In the genomic region with DNA sequence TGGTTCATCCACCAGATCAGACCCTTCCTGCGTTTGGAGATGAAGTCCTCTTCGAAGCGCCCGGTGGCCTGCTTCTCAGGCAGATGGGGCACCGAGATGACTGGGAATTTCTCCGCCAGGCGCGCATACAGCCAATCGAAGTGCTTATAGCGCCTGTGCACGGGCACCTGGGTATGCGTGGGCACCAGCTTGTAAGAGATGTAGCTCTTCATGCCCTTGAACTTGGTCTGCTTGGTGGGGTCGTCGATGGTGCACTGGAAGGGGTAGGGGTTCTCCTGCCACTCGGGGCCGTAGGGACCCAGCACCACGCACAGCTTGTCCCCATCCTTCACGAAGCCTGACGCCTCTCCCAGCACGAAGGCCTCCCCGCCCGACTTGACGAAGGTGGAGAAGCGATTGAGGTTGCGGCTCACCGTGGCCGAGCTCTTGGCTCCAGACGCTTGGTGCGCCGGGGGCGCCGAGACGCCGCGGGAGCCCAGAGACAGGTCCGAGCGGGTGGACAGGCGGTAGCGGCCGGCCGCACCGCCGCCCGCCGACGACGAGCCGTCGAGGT, we compare ENCODE assay signal across 8 mouse cellular contexts. TPM values are rescaled to one million over a fixed set of nuclear protein-coding genes. Genes with fewer than 3 reads are reported as not detected.
DNase-seq lines count a peak whose midpoint lies in the region; ATAC-seq and TF ChIP-seq lines count a peak whose summit lies in the region.

No protein-coding gene starts in this region.

- peaks cover 35% of the 10 kb centered on the region for H3K4me1 ChIP-seq in lung, adult 2 months (ENCODE audit: control insufficient read depth, insufficient read depth, low read length)
- peaks cover 28% of the 10 kb centered on the region for H3K4me1 ChIP-seq in forebrain, postnatal 0 days (ENCODE audit: insufficient read depth)
- H3K4me1 ChIP-seq in limb, embryonic 12.5 days (replicated peaks) = peaks cover 59% of the 10 kb centered on the region
- H3K4me1 ChIP-seq in neural tube, embryonic 12.5 days = peaks cover 50% of the 10 kb centered on the region

- H3K36me3 ChIP-seq in forebrain, postnatal 0 days (ENCODE audit: insufficient read depth) = no peaks in the 10 kb centered on the region
- H3K36me3 ChIP-seq in limb, embryonic 12.5 days = peaks cover 4% of the 10 kb centered on the region; the same call in 1 of the 2 replicates
- 0 out of 2 replicates have a peak, but pooled peaks cover 4% of the 10 kb centered on the region for H3K36me3 ChIP-seq in neural tube, embryonic 12.5 days

- peak overlapping the region; percentile 88 for H3K9ac ChIP-seq in forebrain, postnatal 0 days
- peak overlapping the region; percentile 97 for H3K9ac ChIP-seq in limb, embryonic 12.5 days (replicated peaks)
- peak overlapping the region; percentile 86 for H3K9ac ChIP-seq in neural tube, embryonic 12.5 days

- DNase-seq in lung, adult 2 months = no peak
- DNase-seq in lung, adult 18-20 months = no peak
- peak; percentile 63 for DNase-seq in brain, embryonic 14.5 days (ENCODE audit: low read depth)
- peak; percentile 58 for DNase-seq in forebrain, postnatal 0 days
- no peak for DNase-seq in frontal cortex, postnatal 25 days (ENCODE audit: low spot score in 2 of 2)
- DNase-seq in ovary, adult 18-20 months (ENCODE audit: low spot score) = no peak

- peak overlapping the region; percentile 95 for H3K27ac ChIP-seq in forebrain, postnatal 0 days (ENCODE audit: low read depth, low read length)
- peak overlapping the region; percentile 91 for H3K27ac ChIP-seq in limb, embryonic 12.5 days
- H3K27ac ChIP-seq in neural tube, embryonic 12.5 days = peak overlapping the region; percentile 70; the same call in 1 of the 2 replicates

- no peak for ATAC-seq in forebrain, postnatal 0 days
- no peak for ATAC-seq in limb, embryonic 12.5 days (ENCODE audit: insufficient number of reproducible peaks, insufficient read depth, low FRiP score, low TSS enrichment, low read depth)
- ATAC-seq in neural tube, embryonic 12.5 days (ENCODE audit: low FRiP score, low read depth) = peak; percentile 15; the same call in 1 of the 2 replicates

- 12% methylated on average over 49 of the region's 49 CpGs for WGBS in lung, adult 2 months
- 16% methylated on average over 44 of the region's 49 CpGs for WGBS in forebrain, postnatal 0 days
- 8% methylated on average over 49 of the region's 49 CpGs for WGBS in limb, embryonic 12.5 days
- WGBS in neural tube, embryonic 12.5 days = 12% methylated on average over 49 of the region's 49 CpGs

- TF ChIP-seq CTCF in lung, adult 2 months (IDR thresholded peaks at IDR 0.05; ENCODE audit: insufficient read depth, low read length) = no peak
- TF ChIP-seq CTCF in brain, embryonic 14.5 days (IDR thresholded peaks at IDR 0.05; ENCODE audit: borderline replicate concordance, extremely low read depth, insufficient read depth, insufficient read length) = no peak
- TF ChIP-seq CTCF in forebrain, postnatal 0 days (IDR thresholded peaks at IDR 0.05; ENCODE audit: low read depth) = no peak

- TF ChIP-seq POLR2A in lung, adult 2 months (IDR thresholded peaks at IDR 0.05; ENCODE audit: borderline replicate concordance, extremely low read depth, low read depth, low read length) = no peak
- no peak for TF ChIP-seq POLR2A in brain, embryonic 14.5 days (IDR thresholded peaks at IDR 0.05; ENCODE audit: borderline replicate concordance, extremely low read depth, insufficient read depth, insufficient read length, poor library complexity, severe bottlenecking)

- peak overlapping the region; percentile 75 for H3K4me2 ChIP-seq in forebrain, postnatal 0 days (ENCODE audit: low read depth)
- H3K4me2 ChIP-seq in limb, embryonic 12.5 days = peak overlapping the region; percentile 93
- H3K4me2 ChIP-seq in neural tube, embryonic 12.5 days (replicated peaks) = peak overlapping the region; percentile 84

- H3K27me3 ChIP-seq in forebrain, postnatal 0 days (ENCODE audit: insufficient read depth, low read length) = no peaks in the 10 kb centered on the region
- H3K27me3 ChIP-seq in limb, embryonic 12.5 days = no peaks in the 10 kb centered on the region
- no peaks in the 10 kb centered on the region for H3K27me3 ChIP-seq in neural tube, embryonic 12.5 days (replicated peaks)

- H3K4me3 ChIP-seq in lung, adult 2 months (replicated peaks; ENCODE audit: extremely low read depth, low read depth, low read length) = peak overlapping the region; percentile 92
- H3K4me3 ChIP-seq in forebrain, postnatal 0 days (ENCODE audit: low read depth, low read length) = peak overlapping the region; percentile 84
- peak overlapping the region; percentile 95 for H3K4me3 ChIP-seq in limb, embryonic 12.5 days (replicated peaks)
- H3K4me3 ChIP-seq in neural tube, embryonic 12.5 days = peak overlapping the region; percentile 92

- H3K9me3 ChIP-seq in forebrain, postnatal 0 days (ENCODE audit: low read length) = no peaks in the 10 kb centered on the region
- no peaks in the 10 kb centered on the region for H3K9me3 ChIP-seq in limb, embryonic 12.5 days
- no peaks in the 10 kb centered on the region for H3K9me3 ChIP-seq in neural tube, embryonic 12.5 days

RNA-seq across cellular contexts. Expression of a gene that starts 0.9 kb away (rescaled TPM):
- polyA plus RNA-seq in lung, adult 2 months (2012; rRNA removed) = 22.8 and 27.0 TPM in 2 replicates
- 9.5 and 14.2 TPM in 2 replicates for polyA plus RNA-seq in brain, embryonic 14.5 days (2012; rRNA removed)
- 30.7 and 35.5 TPM in 2 replicates for total RNA-seq in forebrain, postnatal 0 days (2014; rRNA removed)
- 9.0 and 10.3 TPM in 2 replicates for polyA plus RNA-seq in forebrain, postnatal 0 days (2015; fragmentation: Nextera tagmentation; extraction: Ambion mirVana)
- polyA plus RNA-seq in limb, embryonic 12.5 days (2016; fragmentation: Nextera tagmentation; extraction: Ambion mirVana) = 40.6 and 41.5 TPM in 2 replicates
- polyA plus RNA-seq in neural tube, embryonic 12.5 days (2016; fragmentation: Nextera tagmentation; extraction: Ambion mirVana) = 30.7 and 36.2 TPM in 2 replicates

RNA-seq across cellular contexts. Expression of a gene that starts 46.1 kb away (rescaled TPM):
- 0.27 and 0.92 TPM in 2 replicates for polyA plus RNA-seq in lung, adult 2 months (2012; rRNA removed)
- polyA plus RNA-seq in brain, embryonic 14.5 days (2012; rRNA removed) = 0.11 and 0.44 TPM in 2 replicates
- total RNA-seq in forebrain, postnatal 0 days (2014; rRNA removed) = 2.0 and 10.5 TPM in 2 replicates
- polyA plus RNA-seq in forebrain, postnatal 0 days (2015; fragmentation: Nextera tagmentation; extraction: Ambion mirVana) = 3.0 and 12.2 TPM in 2 replicates
- polyA plus RNA-seq in limb, embryonic 12.5 days (2016; fragmentation: Nextera tagmentation; extraction: Ambion mirVana) = 3.0 and 4.0 TPM in 2 replicates
- polyA plus RNA-seq in neural tube, embryonic 12.5 days (2016; fragmentation: Nextera tagmentation; extraction: Ambion mirVana) = 1.0 and 1.5 TPM in 2 replicates

Comparison
In these comparisons a context has a peak if more than half of its experiments do, and no peak if none do; other contexts are left out.
1. DNase-seq: peak in brain, embryonic 14.5 days (single experiment) and forebrain, postnatal 0 days (single experiment); none in lung, adult 2 months (single experiment), lung, adult 18-20 months (0 of 2), frontal cortex, postnatal 25 days (0 of 2) and ovary, adult 18-20 months (single experiment).
2. Peak in every context shown above with its lines, with median percentiles within 50 percentile points of each other: H3K4me3 ChIP-seq, H3K27ac ChIP-seq, H3K4me2 ChIP-seq and H3K9ac ChIP-seq.